Comparison of ENCODE assay signal across 8 mouse cellular contexts in genomic region chr9:117253361-117253760, GRCm38 (mm10).
A peak's percentile ranks its signal among the peaks of the same experiment; 100 is the strongest.
DNase-seq lines count a peak whose midpoint lies in the region.

No protein-coding gene starts in this region.

- peak; percentile 4 to 26 for DNase-seq in adrenal gland, postnatal 36 days
- no peak for DNase-seq in adrenal gland, postnatal 25 days
- peak; percentile 40 for DNase-seq in ovary, postnatal 36 days (ENCODE audit: low spot score)
- DNase-seq in ovary, postnatal 14 days (ENCODE audit: low spot score) = no peak
- DNase-seq in kidney, postnatal 14 days = peak; percentile 41
- peak; percentile 53 for DNase-seq in lung, postnatal 10 days
- DNase-seq in cerebellum, adult 8-10 months = no peak
- DNase-seq in urinary bladder, postnatal 10 days (ENCODE audit: low spot score) = no peak

Comparison
In these comparisons a context has a peak if more than half of its experiments do, and no peak if none do; other contexts are left out.
1. DNase-seq: peak in adrenal gland, postnatal 36 days (2 of 2), ovary, postnatal 36 days (single experiment), kidney, postnatal 14 days (single experiment) and lung, postnatal 10 days (single experiment); none in adrenal gland, postnatal 25 days (single experiment), ovary, postnatal 14 days (single experiment), cerebellum, adult 8-10 months (single experiment) and urinary bladder, postnatal 10 days (single experiment).